Mouse (Mus musculus): Measurements from ENCODE around the gene Cmtr1.

DNA sequence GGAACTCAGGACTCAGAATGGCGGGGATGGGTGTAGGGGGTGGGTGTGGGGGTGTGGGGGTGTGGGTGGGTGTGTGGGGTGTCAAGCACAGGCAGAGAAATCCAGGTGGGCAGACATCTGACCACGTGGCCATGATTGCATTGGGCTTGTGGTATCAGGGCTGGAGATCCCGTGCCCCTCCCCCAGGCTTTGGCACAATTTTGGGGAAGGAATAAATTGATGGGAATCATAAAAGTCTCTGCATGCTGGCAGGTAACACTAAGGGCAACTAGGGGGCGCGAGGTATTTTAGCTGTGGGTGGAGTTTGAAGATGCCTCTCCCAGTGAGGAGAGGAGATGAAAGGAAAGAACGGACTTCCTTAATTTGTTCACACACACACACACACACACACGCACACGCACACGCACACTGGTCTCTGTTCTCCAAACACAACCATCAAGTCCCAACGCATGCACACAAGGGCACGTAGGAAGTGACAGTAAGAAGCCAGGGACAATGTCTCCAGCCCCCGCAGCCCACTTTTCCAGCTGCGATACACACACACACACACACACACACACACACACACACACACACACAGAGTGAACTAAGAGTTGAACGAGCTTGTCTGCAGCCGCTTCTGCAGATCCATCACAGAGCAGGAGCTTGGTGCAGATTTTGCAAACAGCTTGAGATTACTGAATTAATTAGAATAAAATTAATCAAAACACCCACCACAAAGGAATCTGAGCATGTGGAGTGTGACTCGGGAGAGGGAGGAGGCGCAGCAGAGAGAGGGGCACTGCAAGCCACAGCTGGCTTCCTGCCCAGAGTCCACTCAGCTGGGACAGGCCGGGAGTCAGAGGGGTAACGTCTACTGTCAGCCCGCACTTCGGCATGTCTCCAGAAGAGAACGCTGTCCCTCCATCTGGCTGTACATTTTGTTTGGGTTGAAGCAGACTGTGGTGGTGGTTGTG lies 77.7 kb downstream of the Cmtr1 start:
- no peak for TF ChIP-seq CTCF (conservative IDR thresholded peaks at IDR 0.05; ENCODE audit: insufficient read depth, insufficient read length, low read depth, low read length)
- no peak for TF ChIP-seq POLR2A (IDR thresholded peaks at IDR 0.05; ENCODE audit: low read depth, low read length)

Measured in kidney, adult 2 months (tissue).